Mouse (Mus musculus) testis, adult 2 months (tissue): Measurements from ENCODE around the gene Timm8b. TPM values are rescaled to one million over a fixed set of nuclear protein-coding genes. Genes with fewer than 3 reads are reported as not detected.

Experiments
- H3K27ac ChIP-seq: fragments of 200-500 bp; 2 replicates; pipeline ENCODE4 v1.5.1; 2012; ENCODE audit warnings: low read depth, low read length; ENCODE audit not compliant: control insufficient read depth, insufficient read depth
- H3K27me3 ChIP-seq: fragments of 200-500 bp; 2 replicates; pipeline ENCODE4 v1.6.1; 2012; ENCODE audit warnings: mild to moderate bottlenecking, low read length, moderate library complexity; ENCODE audit not compliant: control insufficient read depth, insufficient read depth
- H3K36me3 ChIP-seq: fragments of 200-500 bp; 2 replicates; pipeline ENCODE4 v1.6.1; 2012; ENCODE audit warnings: mild to moderate bottlenecking, low read length; ENCODE audit not compliant: control insufficient read depth, insufficient read depth
- H3K4me1 ChIP-seq: fragments of 200-500 bp; 2 replicates; pipeline ENCODE4 v1.6.1; 2012; ENCODE audit warnings: low read length; ENCODE audit not compliant: control insufficient read depth, insufficient read depth
- H3K4me3 ChIP-seq: fragments of 200-500 bp; 2 replicates; pipeline ENCODE4 v1.5.1; 2012; ENCODE audit warnings: low read depth, mild to moderate bottlenecking, low read length, moderate library complexity, mixed read lengths; ENCODE audit not compliant: control insufficient read depth
- CTCF ChIP-seq: fragments of 200-500 bp; IDR thresholded peaks from 2 replicates; pipeline ENCODE4 v1.5.1; 2012; ENCODE audit warnings: low read depth, mild to moderate bottlenecking, inconsistent platforms, low read length, moderate library complexity; ENCODE audit not compliant: control insufficient read depth, insufficient read depth, insufficient replicate concordance
- POLR2A ChIP-seq: fragments of 200-500 bp; IDR thresholded peaks from 2 replicates; pipeline ENCODE4 v1.6.1; 2012; ENCODE audit warnings: low read depth, mild to moderate bottlenecking, inconsistent platforms, low read length, moderate library complexity; ENCODE audit not compliant: control insufficient read depth
- polyA plus RNA-seq: library from polyadenylated mRNA; depleted of rRNA; stranded (reverse); fragments of >200 nt; gene quantifications from 2 replicates; pipeline ENCODE4 v1.2.3, GENCODE M21; 2012; rRNA removed

Gene Timm8b
- polyA plus RNA-seq, result 512 and 577 TPM in 2 replicates

DNA sequence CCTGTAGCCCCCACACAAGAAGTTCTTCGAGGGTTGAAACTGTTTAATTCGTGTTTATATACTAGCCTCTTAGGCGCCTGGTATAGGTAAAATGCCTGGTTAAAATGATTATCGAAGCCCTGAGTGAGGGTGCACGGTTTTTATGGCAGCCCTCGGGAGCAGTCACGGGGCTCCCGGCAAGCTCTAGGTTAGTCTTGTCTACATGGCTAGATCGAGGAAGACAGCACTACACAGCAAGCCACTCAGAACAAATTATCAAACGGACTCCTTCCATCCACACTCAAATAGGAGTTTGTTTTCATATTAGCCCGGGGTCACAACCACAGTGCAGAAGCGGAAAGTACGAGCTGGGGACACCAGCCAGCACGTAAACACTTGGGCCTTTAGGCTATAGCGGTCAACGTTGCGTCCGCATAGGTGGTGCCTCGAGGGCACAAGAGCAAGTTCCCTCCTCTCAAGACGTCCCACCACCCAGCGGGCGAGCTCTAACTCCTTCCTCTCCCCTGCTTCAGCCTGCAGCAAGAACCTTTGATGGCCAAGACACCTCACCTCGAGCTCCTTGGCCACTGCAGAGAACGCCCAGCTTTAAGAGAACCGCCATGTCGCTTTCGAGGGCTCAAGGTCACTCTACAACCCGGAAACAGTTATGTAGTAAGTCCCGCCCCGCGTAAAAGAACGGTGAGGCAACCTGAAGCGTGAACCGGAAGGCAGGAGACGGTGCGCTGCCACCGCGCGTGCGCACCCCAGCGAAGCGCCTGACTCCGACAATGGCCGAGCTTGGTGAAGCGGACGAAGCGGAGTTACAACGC lies at the start of gene Timm8b, which contains the start of gene Sdhd:
Gene Timm8b, plus strand, starts transcription at position 722 of the 809 bp plus-strand sequence.
Gene Sdhd, minus strand, starts transcription at position 624 of the 809 bp plus-strand sequence.
- peak within 1 kb of the TSS; percentile 84 for H3K27ac ChIP-seq
- TF ChIP-seq POLR2A (peak; percentile 97), CTCF (no peak)
- no peaks in the 10 kb centered on the region; the same call in 1 of the 2 replicates for H3K36me3 ChIP-seq
- no peaks in the 10 kb centered on the region for H3K27me3 ChIP-seq
- peak within 1 kb of the TSS; percentile 94 for H3K4me3 ChIP-seq
- peaks cover 5% of the 10 kb centered on the region for H3K4me1 ChIP-seq

DNA sequence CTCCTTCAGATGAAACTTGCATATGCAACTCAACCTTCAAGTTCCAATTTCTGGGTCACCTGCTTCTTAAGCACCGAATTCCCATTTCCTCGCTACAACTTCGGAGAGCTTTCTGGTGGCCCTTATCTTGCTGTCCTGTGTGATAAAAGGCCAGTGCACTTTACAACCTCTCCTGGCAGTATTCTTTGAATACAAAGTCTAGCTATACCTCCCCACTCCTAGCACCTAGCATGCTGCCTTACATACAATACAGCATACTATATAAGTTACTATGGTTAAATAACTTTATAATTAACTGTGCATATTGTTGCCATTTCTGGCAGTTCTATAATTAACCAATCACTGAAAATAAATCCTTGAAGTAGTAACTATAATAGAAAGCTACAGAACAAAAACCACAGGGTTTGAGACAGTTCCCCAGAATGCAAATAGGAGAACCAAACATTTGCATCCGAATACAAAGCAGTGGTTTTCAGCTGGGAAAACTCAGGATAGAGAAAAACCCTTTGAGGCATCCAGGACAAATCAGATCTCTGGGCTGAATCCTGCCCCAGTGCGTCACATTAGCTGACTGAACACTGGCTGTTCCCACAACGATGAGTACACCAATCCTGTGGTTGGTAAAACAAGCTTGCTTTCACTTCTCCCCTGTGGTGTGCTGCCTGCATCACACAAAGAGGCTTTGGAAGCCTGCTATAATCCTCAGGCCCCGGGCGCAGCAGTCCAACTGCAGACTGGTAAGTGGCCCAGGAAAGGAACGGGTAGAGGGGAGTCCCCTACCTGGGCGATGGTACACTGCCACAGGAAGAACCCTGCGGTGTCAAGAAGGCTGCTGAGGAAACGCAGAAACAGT lies 49.2 kb upstream of the Timm8b start, which contains the start of gene Il18:
Gene Il18, plus strand, starts transcription at position 587 of the 853 bp plus-strand sequence.
- Histone ChIP-seq H3K36me3 (no peaks in the 10 kb centered on the region), H3K4me1 (no peaks in the 10 kb centered on the region), H3K27ac (no peak within 1 kb of the TSS), H3K4me3 (no peak within 1 kb of the TSS), H3K27me3 (no peaks in the 10 kb centered on the region)
- TF ChIP-seq POLR2A, result no peak
- TF ChIP-seq CTCF, result no peak

GRCm38 (mm10) chr9:50555094-50555446 lies 48.6 kb upstream of the Timm8b start, which contains the start of gene Bco2:
Gene Bco2 (minus strand): TSS chr9:50555181.
- Histone ChIP-seq H3K4me1 (no peaks in the 10 kb centered on the region), H3K27me3 (no peaks in the 10 kb centered on the region), H3K4me3 (no peak within 1 kb of the TSS), H3K36me3 (no peaks in the 10 kb centered on the region), H3K27ac (no peak within 1 kb of the TSS)
- no peak for TF ChIP-seq CTCF
- TF ChIP-seq POLR2A, result no peak

DNA sequence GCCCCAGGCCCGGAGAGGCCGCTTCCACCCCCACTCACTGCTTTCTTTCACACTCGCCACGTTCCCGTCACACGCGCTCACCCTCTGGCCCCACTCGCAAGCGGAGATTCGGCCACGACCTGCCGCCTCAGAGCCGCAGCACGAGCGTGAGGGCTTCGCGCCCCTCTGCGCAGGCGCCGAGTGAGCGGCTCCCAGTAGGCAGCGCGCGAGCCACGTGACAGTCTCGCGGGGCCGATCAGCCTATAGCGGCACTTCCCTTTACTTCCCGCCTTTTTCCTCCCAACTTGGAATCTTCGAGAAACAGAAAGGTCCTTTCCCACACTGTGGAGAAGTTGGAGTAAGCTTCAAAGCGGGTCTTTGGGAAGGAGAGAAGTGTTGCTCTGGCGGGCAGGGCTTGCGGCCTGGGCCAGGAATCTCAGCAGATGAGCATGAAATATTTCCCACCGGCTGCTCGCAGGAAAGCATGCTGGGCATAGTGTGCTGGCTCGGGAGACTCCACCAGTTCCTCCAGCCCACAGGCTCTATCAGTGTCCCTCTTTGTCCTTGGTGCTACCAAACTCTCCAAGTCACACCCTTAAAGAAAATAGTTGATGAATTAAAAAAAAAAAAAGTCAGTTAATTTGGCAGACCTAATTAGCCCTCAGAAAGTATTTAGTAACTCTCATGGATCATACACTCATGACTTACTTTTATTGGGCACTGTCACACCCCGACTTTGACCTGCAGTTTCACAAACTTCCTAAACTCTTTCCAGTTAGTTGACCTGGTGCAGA lies 42.4 kb upstream of the Timm8b start, which contains the start of gene Tex12:
Gene Tex12, minus strand, starts transcription at position 181 of the 773 bp plus-strand sequence.
- Histone ChIP-seq H3K36me3 (no peaks in the 10 kb centered on the region), H3K4me3 (peak within 1 kb of the TSS; percentile 88)

GRCm38 (mm10) chr9:50561918-50562360 lies 41.8 kb upstream of the Timm8b start:
- Histone ChIP-seq H3K4me1 (no peaks in the 10 kb centered on the region), H3K4me3 (no peak overlapping the region), H3K36me3 (no peaks in the 10 kb centered on the region), H3K27ac (no peak overlapping the region), H3K27me3 (no peaks in the 10 kb centered on the region)
- TF ChIP-seq POLR2A, result no peak
- no peak for TF ChIP-seq CTCF

More for the DNA sequence above, 42.4 kb upstream of the Timm8b start, which contains the start of gene Tex12:
- Histone ChIP-seq H3K27ac (peak within 1 kb of the TSS; percentile 76), H3K27me3 (no peaks in the 10 kb centered on the region), H3K4me1 (no peaks in the 10 kb centered on the region)
- peak; percentile 73 for TF ChIP-seq POLR2A
- TF ChIP-seq CTCF, result no peak

DNA sequence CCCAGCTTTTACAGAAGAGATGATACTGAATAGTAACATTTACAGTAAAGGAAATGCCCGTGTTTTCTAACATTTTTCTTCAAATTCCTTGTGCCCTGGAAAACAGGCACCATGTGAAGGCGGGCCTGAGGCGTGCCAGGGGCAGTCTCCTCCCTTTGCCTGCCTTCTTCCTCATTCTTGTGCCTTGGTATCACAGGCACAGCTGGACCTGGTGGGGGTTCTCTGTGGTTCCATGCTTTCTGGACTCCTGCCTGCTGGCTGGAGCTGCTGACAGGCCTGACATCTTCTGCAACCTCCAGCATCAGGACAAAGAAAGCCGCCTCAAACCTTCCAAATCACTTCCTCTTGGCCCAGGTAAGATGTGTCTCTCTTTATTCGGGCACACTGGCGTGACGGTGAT lies 38.5 kb upstream of the Timm8b start:
- TF ChIP-seq CTCF (no peak), POLR2A (no peak)
- no peaks in the 10 kb centered on the region for H3K36me3 ChIP-seq
- no peaks in the 10 kb centered on the region for H3K4me1 ChIP-seq
- no peak overlapping the region for H3K27ac ChIP-seq
- no peak overlapping the region for H3K4me3 ChIP-seq
- no peaks in the 10 kb centered on the region for H3K27me3 ChIP-seq
